Mouse (Mus musculus) lung, adult 18-20 months (tissue): ENCODE measurements around the gene Fzr1.

Experiments
- DNase-seq, 2 experiments: peaks; one replicate each; pipeline ENCODE4 v3.0.0; 2022; ENCODE audit warnings: mixed read lengths in 2 of 2

Gene Fzr1

DNA sequence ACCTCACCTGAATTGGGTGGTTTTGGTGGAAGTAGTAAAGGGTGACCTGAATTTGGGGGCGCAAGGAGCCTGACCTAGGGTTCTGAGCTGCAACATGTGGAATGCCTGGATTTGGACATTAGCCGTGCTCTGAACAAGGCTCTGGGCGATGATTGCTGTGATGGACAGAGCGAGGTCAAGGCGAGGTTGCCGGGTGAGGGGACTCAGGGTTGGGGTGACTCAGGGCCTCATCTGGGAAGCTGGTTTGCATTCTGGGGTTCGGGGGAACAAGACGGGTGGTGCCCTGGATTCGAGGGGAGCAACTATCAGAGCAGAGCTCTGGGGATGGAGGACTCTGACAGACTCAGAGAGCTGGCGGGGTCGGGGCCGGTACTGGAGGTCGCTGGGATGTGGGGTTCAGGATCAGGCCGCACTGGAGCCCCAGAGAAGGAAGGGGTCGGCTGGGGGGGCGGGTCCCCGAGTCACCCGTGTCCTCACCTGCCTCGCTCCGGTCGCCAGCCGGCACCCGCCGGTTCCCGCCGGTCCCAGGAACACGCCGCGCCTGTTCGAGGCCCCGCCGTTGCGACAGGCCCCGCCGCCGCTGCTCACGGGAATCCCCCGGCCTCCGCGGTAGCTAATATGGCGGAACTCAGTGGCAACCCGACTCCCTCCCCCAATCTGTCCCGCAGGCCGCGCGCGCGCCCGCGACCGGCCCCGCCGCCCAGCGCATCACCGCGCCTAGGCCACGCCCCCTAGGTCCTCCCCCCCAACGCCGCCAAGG is at the start of gene Fzr1:
Gene Fzr1 (minus strand): TSS at position 724 of the 760 bp plus-strand sequence.
- DNase-seq = no peak

DNA sequence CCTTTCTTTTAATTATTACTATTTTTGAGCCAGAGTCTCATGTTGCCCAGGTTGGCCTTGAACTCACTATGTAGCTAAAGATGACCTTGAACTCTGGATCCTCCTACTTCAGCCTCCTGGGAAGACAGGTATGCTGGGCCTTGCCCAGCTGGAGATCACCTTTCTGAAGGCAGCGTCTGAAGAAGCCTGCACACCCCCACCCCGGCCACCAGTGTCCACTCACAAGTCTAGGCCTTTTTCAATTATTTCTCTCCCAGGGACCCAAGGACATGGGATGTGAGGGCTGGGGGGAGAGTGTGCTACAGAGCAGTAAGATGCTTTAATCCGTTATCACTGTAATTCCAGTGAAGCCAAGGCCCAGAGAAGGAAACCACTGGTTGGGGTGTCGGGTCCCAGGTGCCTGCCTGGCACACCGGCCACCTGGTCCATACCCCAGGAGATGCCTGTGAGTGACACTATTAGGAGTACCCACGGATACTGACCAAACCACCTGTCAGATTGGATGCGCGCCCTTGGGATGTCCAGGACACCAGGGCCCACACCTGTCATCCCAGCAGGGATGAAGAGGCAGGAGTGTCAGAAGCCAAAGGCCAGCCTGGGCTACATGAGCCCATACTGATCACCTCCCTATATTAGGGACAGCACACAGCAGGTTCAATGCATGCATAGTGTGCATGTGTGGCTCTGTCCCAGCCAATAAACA is 49.6 kb upstream of the Fzr1 start:
- peak in 1 of 2 experiments; percentile 4 for DNase-seq

DNA sequence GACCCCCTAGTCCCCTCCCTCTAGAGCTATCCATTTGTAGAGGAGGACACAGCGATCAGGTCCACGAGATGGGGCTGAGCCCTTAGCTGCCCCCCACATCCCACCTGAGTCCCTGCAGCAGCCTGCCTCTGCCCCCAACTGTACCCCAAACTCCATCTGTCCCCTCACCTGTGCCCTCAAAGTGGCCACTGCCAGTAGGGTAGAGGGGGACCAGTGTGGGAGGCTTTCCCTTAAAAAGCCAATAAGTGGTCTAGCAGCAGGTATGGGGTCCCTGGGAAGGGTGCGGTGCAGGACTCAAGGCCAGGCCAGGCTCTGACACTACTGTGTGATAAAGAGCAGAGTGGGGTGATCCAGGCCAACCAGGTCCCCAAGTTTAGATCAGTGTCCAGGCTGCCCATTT is 49.0 kb upstream of the Fzr1 start:
- DNase-seq = no peak

DNA sequence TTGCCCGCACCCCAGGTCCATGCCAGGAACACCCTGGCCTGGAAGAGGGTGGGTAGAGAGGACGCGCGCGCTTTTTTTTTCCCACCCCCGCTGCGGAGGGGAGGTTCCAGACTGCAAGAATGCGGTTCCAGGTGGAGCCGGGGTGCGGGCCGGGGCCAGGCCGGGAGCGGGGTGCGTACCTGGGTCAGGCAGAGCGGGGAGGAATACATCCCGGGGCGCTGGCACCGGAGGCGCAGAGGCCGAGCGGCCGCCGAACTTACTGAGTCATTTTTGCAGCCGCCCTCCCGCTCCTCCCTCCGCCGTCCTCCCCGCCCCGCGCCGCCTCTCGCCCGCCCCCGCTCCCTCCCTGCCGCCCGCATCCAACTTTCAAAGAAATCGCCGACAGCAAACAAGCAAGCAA is 48.6 kb upstream of the Fzr1 start:
- DNase-seq = peak; percentile 76

DNA sequence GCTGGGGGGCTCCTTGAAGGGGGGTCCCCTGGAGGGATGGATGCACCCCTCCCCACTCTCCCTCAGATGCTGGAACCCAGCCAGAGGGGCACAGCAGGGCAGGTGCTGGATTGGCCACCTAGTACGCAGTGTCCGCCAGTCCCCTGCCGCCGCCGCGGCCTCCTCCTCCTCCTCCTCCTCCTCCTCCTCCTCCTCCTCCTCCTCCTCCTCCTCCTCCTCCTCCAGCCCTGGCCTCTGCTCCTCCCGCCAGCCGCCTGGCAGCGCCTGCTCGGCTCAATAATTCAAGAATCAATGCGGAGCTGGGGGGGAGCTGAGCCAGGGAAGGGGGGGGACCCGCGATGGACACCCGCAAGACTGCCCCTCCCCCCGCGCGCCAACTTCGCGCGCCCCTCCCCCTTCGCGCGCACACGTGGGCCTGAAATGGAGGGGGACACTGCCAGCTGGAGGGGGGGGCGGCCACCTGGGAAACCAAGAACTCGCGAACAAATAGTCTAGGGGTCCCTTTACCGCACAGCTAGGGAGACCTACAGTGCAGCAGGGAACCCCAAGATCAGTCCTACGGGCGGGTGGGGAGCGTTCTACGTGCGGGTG is 47.9 kb upstream of the Fzr1 start:
- DNase-seq = peak; percentile 21 to 28

DNA sequence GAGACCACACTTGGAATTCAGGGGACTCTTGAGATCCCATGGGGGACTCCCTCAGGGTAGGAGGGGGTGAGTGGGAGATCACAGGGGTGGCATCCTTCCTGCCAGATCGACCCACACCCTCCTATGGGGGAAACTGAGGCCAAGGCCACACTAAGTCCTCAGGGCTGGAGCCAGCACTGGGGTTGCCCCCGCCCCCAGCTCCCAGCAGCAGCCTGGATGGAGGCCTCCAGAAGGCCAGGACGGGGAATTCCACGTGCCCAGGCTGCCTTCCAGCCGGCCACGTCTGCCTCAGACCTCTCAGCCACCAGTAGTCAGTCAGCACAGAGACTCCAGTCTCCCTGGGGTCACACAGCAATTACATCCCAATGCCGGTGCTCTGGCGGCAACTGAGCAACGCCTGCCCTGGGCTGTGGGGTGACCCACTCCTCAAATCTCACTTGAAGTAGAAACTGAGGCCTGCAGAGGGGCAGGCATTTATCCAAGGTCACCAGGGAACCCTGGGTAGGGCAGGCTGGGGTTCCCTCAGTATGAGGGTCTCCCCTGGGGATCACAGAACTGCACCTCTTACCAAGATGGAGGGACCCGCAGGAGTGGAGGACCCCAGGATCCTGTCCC is 47.0 kb upstream of the Fzr1 start:
- DNase-seq = peak; percentile 17 to 23

DNA sequence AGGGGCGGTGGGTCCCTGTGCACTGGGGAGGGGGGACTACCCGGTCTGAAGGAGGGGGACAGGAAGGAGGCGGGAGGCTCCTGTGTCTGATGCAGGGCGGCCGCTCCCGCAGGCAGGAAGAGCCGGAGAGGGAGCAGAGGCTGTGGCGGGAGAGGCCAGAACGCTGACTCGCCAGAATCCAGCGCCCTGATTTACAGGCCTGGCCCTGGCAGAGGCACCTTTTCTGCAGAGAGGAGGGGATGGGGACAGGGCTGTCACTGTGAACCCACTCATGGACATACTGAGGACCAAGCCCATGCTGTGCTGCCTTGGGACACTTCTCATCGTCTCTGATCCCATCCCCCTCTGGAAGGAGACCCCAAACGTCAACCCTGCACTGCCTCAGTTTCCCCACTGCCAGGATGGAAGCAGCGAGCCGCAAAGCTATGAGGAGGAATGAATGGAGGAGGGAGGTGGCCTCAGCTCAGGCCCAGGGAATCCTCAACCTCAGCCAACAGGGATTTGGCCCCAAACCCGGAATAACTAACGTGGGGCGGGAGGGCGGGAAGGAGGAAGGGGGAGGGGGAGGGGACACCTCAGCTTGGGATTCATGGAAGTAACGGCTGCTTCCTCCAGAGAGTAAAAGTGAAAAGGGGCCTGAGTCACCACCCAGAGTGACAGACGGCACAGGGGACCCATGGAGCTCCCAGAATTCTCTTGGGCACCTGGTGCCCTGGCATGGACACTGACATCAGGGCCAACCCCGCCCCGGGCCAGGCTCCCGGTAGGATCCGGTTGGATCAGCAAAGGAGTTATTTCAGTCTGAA is 46.1 kb upstream of the Fzr1 start:
- DNase-seq = peak; percentile 48 to 66

DNA sequence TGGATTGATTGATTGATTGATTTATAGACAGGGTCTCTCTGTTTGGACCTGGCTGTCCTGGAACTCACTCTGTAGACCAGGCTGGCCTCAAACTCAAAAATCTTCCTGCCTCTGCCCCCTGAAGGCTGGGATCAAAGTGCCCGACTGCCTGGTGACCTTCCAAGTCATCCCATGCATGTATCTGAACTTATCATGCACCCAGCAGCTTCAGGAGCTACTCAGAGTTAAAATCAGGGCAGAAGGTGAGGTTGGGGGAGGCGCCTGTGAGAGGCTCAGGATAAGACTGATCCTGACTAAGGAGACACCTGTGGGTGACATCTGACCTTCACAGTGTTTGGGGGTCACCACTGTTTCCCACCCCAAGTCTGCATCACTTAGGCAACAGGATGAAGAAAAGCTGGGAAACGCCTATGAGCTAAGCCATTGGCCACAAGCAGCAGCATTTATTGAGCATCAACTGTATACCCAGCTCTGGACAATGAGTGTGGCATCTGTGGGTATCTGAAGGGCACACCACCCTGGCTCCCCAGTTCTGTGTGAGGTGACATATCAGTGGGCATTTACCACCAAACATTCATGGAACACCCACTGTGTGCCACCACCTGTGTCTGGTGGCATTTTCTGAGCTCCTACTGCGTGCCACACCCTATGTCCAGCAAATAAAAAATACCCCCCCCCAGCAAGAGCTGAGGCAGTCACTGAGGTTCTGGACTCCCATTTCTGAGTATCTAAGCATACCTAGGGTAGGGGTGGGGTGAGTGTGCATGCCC is 45.3 kb upstream of the Fzr1 start:
- DNase-seq = no peak

DNA sequence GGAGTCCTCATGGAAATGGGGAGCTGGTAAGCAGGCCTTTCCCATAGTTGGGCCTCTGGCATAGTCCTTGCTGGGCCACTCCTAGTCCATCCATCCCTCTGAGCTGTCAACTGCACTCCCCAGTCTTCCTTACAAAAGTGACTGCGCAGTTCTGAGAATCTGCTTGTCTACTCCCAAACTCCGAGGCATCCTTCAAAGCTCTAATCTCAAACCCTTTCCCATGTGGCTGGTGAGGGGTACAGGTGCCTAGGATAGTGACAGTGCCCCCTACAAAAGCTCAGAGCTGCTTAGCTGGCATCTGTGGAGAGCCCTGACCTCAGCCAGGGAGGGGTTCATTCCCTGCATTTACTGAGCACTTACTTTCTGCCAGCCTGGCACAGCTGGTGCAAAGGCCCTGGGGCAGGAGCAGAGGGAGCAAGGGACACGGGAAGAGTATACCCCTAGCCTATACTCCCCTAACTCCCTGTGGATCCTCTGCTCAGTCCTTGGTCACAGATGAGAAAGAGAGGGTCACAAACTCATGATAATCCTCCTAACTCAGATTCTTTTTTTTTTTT is 44.4 kb upstream of the Fzr1 start:
- DNase-seq = no peak

DNA sequence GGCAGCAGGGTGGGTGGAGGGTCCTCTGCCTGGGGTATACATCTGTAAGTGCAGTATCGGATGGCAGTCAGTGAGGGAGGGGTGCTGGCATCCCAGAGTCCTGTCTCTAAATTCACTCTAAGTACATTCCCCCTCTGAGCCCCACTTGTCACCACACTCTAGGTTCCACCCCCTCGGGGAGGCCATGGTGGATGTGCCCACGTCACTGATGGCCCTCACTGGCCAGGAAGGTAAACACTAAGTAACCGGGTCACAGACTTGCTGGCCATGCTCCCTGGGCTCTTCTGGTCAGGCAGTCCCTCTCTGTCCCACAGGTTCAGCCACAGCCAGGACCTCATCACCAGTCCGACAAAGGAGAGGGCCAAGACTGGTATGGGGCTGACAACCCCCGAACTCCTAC is 43.9 kb upstream of the Fzr1 start:
- peak; percentile 70 to 78 for DNase-seq

DNA sequence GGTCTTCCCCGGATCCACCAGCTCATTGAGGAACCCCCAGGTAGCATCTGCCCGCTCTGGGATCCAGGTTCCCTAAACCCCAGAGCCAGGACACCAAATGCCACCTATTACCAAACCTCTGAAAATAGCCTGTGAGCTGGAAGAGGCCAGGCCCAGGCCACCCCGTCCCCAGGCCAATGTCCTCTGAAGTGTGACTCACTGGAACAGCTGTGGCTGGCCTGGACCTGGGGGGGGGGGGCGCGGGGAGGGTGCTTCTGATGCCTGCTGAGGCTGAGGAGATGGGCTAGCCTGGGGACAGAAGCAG is 43.4 kb upstream of the Fzr1 start:
- DNase-seq = peak; percentile 7 to 13

DNA sequence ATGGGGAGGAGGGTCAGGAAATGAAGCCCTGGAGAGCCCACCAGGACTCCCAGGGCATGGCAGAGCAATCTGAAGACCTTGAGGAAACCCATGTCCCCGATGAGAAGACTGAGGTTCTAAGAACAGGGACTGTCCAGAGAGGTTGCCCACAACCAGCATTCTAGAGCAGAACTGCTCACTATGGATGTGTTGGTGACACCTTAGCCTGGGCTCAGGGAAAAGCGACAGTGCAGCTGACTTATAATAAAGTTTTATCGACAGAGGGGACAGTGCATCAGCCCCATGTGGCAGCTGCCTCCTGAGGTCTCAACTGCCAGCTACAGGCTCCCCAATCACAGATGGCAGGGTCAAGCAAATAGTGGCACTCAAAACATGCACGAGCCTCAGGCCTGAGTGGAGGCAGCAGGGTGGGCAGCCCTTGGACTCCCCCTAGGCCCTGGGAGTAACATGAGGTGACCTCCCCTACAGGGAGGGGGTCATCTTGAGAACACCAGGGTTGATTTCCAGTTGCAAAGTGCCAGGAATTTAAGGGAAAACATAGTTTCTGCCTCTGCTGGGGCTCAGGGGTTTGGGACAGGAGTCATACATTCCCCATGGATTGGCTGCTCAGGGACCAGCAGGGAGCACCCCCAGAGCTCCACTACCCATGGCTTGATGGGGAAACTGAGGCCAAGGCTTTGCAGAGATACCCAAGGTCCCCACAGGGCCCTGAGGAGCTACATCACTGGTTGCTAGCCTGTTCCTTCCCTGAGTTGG is 42.9 kb upstream of the Fzr1 start:
- peak in 1 of 2 experiments; percentile 3 for DNase-seq

DNA sequence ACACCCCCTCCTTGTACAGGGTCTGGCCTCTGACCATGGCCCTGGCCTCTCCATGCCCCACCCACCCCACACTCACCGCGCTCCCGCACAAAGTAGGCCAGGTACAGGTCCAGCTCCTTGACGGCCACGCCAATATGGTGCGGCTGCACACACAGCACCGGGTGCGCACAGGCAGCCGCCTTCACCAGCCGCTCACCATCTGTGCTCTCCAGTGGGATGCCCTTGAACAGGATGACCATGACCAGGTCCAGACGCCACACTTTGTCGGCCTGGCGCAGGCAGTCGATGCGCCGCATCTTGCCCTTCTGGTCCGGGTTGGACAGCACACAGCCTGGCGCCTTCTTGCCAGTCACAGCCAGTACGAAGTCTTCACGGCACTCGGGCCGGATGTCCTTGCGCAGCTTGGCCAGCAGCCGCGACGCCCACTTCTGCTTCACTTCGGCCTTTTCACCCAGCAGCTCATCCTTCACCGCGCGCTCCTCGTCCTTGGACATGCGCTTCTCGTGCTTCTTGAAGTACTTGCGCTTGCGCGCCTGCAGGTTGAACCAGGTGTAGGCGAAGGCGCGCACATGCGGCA is 42.0 kb upstream of the Fzr1 start:
- peak; percentile 9 to 17 for DNase-seq

DNA sequence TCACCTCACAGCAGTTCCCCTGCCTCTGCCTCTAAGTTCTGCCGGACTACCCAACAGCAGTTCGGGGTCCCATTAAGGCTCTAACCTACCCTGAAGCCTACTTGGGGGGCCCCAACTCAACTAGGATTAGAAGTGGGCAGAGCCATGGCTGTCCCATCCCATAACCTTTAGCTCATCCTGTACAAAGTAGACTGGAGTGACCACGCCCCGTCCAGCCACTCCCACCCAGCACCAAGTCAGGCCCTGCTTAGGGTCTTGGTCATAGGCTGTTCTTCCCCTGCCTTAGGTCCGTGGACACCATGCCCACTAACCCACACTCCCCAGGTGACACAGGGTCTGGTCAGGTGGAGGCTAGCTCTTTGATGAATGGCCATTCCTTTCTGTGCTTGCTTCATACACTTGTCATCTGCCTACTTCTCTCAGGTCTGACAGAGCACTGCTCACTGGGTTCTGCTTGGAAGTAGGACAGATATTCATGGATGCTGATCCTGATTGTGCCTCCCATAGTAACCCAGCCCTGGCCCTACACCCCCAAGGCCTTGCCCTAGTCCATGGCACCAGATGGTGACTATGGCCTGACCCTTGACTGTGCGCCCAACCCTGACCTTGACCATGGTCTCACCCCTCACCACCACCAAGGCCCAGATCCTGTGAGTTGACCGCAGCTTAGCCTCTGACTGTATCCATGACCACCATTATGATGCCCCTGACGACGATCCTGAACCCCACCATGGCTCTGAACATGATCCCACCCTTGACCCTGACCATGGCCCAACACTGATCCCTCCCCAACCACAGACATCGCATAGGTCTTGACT is 41.0 kb upstream of the Fzr1 start:
- peak; percentile 1 to 2 for DNase-seq

DNA sequence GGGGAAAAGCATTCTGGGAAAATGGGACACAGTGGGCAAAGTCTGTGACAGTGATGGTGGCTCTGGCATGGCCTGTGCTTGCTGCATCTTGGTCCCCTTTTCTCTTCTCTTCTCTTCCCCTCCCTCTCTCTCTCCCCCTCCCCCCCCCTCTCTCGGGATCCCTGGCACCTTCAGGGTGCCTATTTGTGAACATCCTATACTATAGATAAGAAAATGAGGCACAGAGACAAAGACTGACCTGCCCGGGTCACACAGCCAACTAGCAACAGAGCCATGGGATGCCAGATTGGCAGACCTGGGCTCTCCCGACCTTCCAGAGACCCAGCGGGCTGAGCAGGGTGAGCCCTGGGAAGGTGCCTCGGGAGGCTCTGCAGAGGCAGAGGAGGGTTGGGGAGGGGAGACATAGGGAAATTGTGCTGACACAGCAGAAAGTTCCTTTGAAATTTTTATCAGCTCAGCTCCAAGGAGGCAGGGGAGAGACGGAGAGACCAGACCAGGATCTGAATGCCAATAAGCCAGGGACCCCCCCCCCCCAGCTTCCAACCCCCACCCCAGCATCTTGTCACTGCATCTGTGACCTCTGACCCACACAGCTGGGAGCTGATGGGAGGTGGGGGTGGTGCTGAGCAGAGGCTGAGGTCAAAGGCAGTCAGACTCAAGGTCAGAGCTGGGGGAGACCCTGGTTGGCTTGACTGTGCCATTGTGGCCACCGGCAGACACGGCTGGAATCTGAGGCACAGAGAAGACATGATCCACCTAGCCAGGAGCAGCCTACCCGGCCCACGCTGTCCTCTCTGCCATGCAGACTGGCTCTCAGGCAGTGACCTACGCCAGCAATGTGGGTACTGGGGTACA is 40.1 kb upstream of the Fzr1 start:
- DNase-seq = peak in 1 of 2 experiments; percentile 5

DNA sequence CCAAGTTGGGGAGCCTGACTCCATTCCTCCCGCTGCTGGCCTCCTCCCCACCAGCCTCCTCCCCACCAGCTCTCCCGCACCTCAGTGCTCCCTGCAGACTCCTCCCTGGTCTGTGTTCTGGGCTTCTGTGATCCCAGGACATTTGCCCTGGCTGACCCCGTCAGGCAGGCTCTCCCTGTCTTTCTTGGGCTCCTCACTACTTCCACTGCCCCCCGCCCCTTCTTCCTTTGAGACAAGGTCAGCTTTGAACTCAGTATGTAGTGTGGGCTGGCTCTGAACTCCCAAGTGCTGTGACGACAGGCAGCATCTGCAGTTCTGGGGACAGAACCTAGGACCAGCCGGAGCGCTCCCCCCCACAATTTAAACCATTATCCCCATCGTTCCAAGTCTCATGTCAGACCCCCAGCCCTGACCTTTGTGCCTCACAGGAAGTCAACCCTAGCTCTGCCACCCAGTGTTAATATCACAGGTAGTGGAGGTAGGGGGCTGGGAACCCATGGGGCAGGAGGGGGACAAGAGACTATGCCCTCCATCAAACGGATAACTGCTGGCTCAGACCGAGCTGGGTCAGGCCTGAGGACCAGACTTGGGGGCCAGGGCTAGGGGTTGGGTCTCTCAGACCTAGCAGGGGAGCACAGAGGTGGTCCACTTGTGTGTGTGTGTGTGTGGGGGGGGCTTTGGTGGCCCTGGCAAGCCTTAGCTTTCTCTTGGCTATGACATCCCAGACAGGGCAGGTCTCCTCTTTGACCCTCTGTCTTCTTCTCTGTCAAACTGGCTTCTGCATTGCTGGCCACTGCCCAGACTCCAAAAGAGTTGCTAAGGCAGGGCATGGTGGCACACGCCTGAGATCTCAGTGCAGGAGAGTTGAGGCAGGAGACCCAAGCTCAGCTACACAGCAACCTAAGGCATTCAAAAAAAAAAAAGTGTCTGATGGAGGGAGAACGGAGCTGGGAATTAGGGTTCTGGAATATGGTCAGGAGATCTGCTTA is 39.2 kb upstream of the Fzr1 start:
- DNase-seq = peak in 1 of 2 experiments; percentile 55

DNA sequence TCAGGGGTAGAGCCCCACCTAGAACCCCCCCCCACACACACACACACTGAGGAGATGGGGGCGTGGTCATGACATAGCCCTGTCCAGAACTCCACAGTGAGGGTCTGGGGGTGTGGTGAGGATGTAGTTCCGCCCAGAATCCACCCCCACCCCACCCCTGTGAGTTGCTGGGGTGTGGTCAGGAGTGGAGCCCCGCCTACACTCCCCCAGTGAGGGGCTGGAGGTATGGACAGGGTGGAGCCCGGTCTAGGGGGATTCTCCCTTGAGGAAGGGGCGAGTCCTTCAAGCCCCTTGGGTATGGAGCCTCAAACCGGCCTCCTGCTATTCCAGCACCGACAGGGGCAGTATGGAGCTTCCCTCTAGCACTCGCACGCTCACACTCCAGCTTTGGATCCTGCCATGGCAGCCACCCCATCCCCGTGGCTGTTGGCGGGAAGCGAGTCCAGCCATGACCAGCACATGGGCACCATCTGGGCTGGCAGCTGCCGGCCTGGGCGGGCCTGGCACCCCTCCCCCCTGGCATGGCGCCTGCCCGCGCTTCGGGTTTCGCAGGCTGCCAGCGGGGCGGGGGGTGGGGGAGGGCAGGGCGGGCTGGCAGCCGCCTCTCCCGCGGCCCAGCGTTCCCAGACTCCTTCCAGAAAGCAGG is 38.4 kb upstream of the Fzr1 start:
- peak; percentile 84 to 89 for DNase-seq
